Mouse (Mus musculus) forebrain, embryonic 15.5 days (tissue): ENCODE data around the gene Rrp15. TPM values are rescaled to one million over a fixed set of nuclear protein-coding genes. Genes with fewer than 3 reads are reported as not detected.

ENCODE experiments used
- ATAC-seq: fragments of 200-750 bp; cut with Nextera tagmentation; replicated peaks from 2 replicates; pipeline ENCODE4 v1.8.0; 2017; ENCODE audit warnings: mild to moderate bottlenecking, moderate TSS enrichment, moderate library complexity
- H3K27ac ChIP-seq: fragments of 300-500 bp; sonication (generic); replicated peaks from 2 replicates; pipeline ENCODE4 v1.5.1; 2015; ENCODE audit warnings: mild to moderate bottlenecking, inconsistent platforms
- H3K27me3 ChIP-seq: fragments of 300-500 bp; sonication (generic); 2 replicates; pipeline ENCODE4 v1.6.1; 2015; ENCODE audit warnings: inconsistent platforms
- H3K36me3 ChIP-seq: fragments of 300-500 bp; sonication (generic); 2 replicates; pipeline ENCODE4 v1.6.1; 2015; ENCODE audit warnings: mild to moderate bottlenecking, inconsistent platforms
- H3K4me1 ChIP-seq: fragments of 300-500 bp; sonication (generic); 2 replicates; pipeline ENCODE4 v1.6.1; 2015; ENCODE audit warnings: inconsistent platforms
- H3K4me2 ChIP-seq: fragments of 300-500 bp; sonication (generic); replicated peaks from 2 replicates; pipeline ENCODE4 v1.6.1; 2015; ENCODE audit warnings: mild to moderate bottlenecking, inconsistent platforms
- H3K4me3 ChIP-seq: fragments of 300-500 bp; sonication (generic); 2 replicates; pipeline ENCODE4 v1.5.1; 2015; ENCODE audit warnings: mild to moderate bottlenecking, inconsistent platforms
- H3K9ac ChIP-seq: fragments of 300-500 bp; sonication (generic); replicated peaks from 2 replicates; pipeline ENCODE4 v1.6.1; 2015; ENCODE audit warnings: mild to moderate bottlenecking, inconsistent platforms
- H3K9me3 ChIP-seq: fragments of 300-500 bp; sonication (generic); 2 replicates; pipeline ENCODE4 v1.6.1; 2016; ENCODE audit warnings: inconsistent platforms
- whole genome bisulfite sequencing: fragments of 180-500 bp; shearing (Covaris S2); methylation state at CpG from one replicate; pipeline ENCODE4 v1.1.7; 2015; ENCODE audit warnings: mixed read lengths; 5-methylcytosine and 5-hydroxymethylcytosine counted together
- polyA plus RNA-seq: library from polyadenylated mRNA; unstranded; fragments of >200 nt; fragmentation: Nextera tagmentation; extraction: Ambion mirVana; gene quantifications from 2 replicates; pipeline ENCODE4 v1.2.1, GENCODE M21; 2015

Gene Rrp15
- polyA plus RNA-seq, 1 experiment from 2014 or later = 36.1 TPM

GRCm38 (mm10) chr1:186735537-186735936 is 13.6 kb downstream of the Rrp15 start:
- ATAC-seq = no peak
- Histone ChIP-seq H3K4me3 (no peak overlapping the region), H3K9ac (no peak overlapping the region), H3K4me1 (no peaks in the 10 kb centered on the region), H3K36me3 (peaks cover 23% of the 10 kb centered on the region), H3K4me2 (no peak overlapping the region), H3K27ac (no peak overlapping the region), H3K27me3 (no peaks in the 10 kb centered on the region), H3K9me3 (no peaks in the 10 kb centered on the region)
- whole genome bisulfite sequencing = 96% methylated on average over 5 of the region's 5 CpGs

- Histone ChIP-seq H3K27ac (no peak overlapping the region), H3K9me3 (no peaks in the 10 kb centered on the region), H3K36me3 (peaks cover 16% of the 10 kb centered on the region), H3K4me1 (no peaks in the 10 kb centered on the region), H3K27me3 (no peaks in the 10 kb centered on the region), H3K4me2 (no peak overlapping the region), H3K9ac (no peak overlapping the region), H3K4me3 (no peak overlapping the region)
- WGBS = 96% methylated on average over 8 of the region's 8 CpGs
- ATAC-seq = no peak
Observed at GRCm38 (mm10) chr1:186733052-186733451, 16.1 kb downstream of the Rrp15 start.

- Histone ChIP-seq H3K4me3 (no peak overlapping the region), H3K9me3 (no peaks in the 10 kb centered on the region), H3K4me2 (no peak overlapping the region), H3K9ac (no peak overlapping the region), H3K27me3 (no peaks in the 10 kb centered on the region), H3K36me3 (no peaks in the 10 kb centered on the region), H3K4me1 (no peaks in the 10 kb centered on the region), H3K27ac (no peak overlapping the region)
- WGBS = 72% methylated on average over 4 of the region's 4 CpGs
- no peak for ATAC-seq
Observed at GRCm38 (mm10) chr1:186728778-186729177, 20.4 kb downstream of the Rrp15 start.

GRCm38 (mm10) chr1:186726117-186726516 is 23.0 kb downstream of the Rrp15 start:
- Histone ChIP-seq H3K4me1 (0 out of 2 replicates have a peak, but pooled peaks cover 2% of the 10 kb centered on the region), H3K9me3 (no peaks in the 10 kb centered on the region), H3K9ac (no peak overlapping the region), H3K4me3 (no peak overlapping the region), H3K27ac (no peak overlapping the region), H3K36me3 (0 out of 2 replicates have a peak, but pooled peaks cover 2% of the 10 kb centered on the region), H3K4me2 (no peak overlapping the region), H3K27me3 (no peaks in the 10 kb centered on the region)
- 74% methylated on average over 7 of the region's 7 CpGs for WGBS
- ATAC-seq = no peak

- ATAC-seq = 0 out of 2 replicates have a peak, but pooled peaks have one; percentile 26
- 84% methylated on average over 9 of the region's 9 CpGs for WGBS
Observed at GRCm38 (mm10) chr1:186722299-186722698, 26.9 kb downstream of the Rrp15 start.

GRCm38 (mm10) chr1:186721846-186722245 is 27.3 kb downstream of the Rrp15 start:
- no peaks in the 10 kb centered on the region for H3K27me3 ChIP-seq
- H3K4me2 ChIP-seq = no peak overlapping the region
- H3K4me1 ChIP-seq = 0 out of 2 replicates have a peak, but pooled peaks cover 2% of the 10 kb centered on the region
- H3K36me3 ChIP-seq = peaks cover 14% of the 10 kb centered on the region; the same call in 1 of the 2 replicates
- H3K4me3 ChIP-seq = no peak overlapping the region
- H3K9me3 ChIP-seq = no peaks in the 10 kb centered on the region
- no peak overlapping the region for H3K9ac ChIP-seq
- 37% methylated on average over 12 of the region's 12 CpGs for WGBS
- ATAC-seq = peak; percentile 81
- H3K27ac ChIP-seq = no peak overlapping the region

More at GRCm38 (mm10) chr1:186722299-186722698, 26.9 kb downstream of the Rrp15 start:
- Histone ChIP-seq H3K4me2 (no peak overlapping the region), H3K9me3 (no peaks in the 10 kb centered on the region), H3K4me1 (0 out of 2 replicates have a peak, but pooled peaks cover 2% of the 10 kb centered on the region), H3K27me3 (no peaks in the 10 kb centered on the region), H3K27ac (no peak overlapping the region), H3K36me3 (peaks cover 14% of the 10 kb centered on the region; the same call in 1 of the 2 replicates), H3K9ac (no peak overlapping the region), H3K4me3 (no peak overlapping the region)

GRCm38 (mm10) chr1:186721166-186721565 is 28.0 kb downstream of the Rrp15 start:
- no peak for ATAC-seq
- Histone ChIP-seq H3K36me3 (peaks cover 14% of the 10 kb centered on the region; the same call in 1 of the 2 replicates), H3K4me2 (no peak overlapping the region), H3K4me1 (0 out of 2 replicates have a peak, but pooled peaks cover 2% of the 10 kb centered on the region), H3K27ac (no peak overlapping the region), H3K4me3 (no peak overlapping the region), H3K9me3 (no peaks in the 10 kb centered on the region), H3K9ac (no peak overlapping the region), H3K27me3 (no peaks in the 10 kb centered on the region)
- WGBS = 90% methylated on average over 11 of the region's 11 CpGs

- H3K4me1 ChIP-seq = 0 out of 2 replicates have a peak, but pooled peaks cover 2% of the 10 kb centered on the region
- no peak overlapping the region for H3K4me3 ChIP-seq
- H3K36me3 ChIP-seq = peaks cover 14% of the 10 kb centered on the region; the same call in 1 of the 2 replicates
- ATAC-seq = no peak
- no peaks in the 10 kb centered on the region for H3K27me3 ChIP-seq
- no peaks in the 10 kb centered on the region for H3K9me3 ChIP-seq
- no peak overlapping the region for H3K27ac ChIP-seq
- no peak overlapping the region for H3K4me2 ChIP-seq
- H3K9ac ChIP-seq = no peak overlapping the region
- 94% methylated on average over 9 of the region's 9 CpGs for WGBS
Observed at GRCm38 (mm10) chr1:186719708-186720107, 29.4 kb downstream of the Rrp15 start.

GRCm38 (mm10) chr1:186718881-186719280 is 30.3 kb downstream of the Rrp15 start:
- 0 out of 2 replicates have a peak, but pooled peaks cover 2% of the 10 kb centered on the region for H3K4me1 ChIP-seq
- H3K27ac ChIP-seq = no peak overlapping the region
- peaks cover 14% of the 10 kb centered on the region; the same call in 1 of the 2 replicates for H3K36me3 ChIP-seq
- H3K4me3 ChIP-seq = no peak overlapping the region
- no peaks in the 10 kb centered on the region for H3K27me3 ChIP-seq
- WGBS = 78% methylated on average over 5 of the region's 5 CpGs
- no peaks in the 10 kb centered on the region for H3K9me3 ChIP-seq
- no peak overlapping the region for H3K9ac ChIP-seq
- no peak for ATAC-seq
- H3K4me2 ChIP-seq = no peak overlapping the region

- no peaks in the 10 kb centered on the region for H3K9me3 ChIP-seq
- H3K36me3 ChIP-seq = peaks cover 3% of the 10 kb centered on the region; the same call in 1 of the 2 replicates
- no peaks in the 10 kb centered on the region for H3K27me3 ChIP-seq
- H3K9ac ChIP-seq = no peak overlapping the region
- H3K4me2 ChIP-seq = no peak overlapping the region
- ATAC-seq = no peak
- no peak overlapping the region for H3K27ac ChIP-seq
- no peaks in the 10 kb centered on the region for H3K4me1 ChIP-seq
- 88% methylated on average over 17 of the region's 17 CpGs for WGBS
- no peak overlapping the region for H3K4me3 ChIP-seq
Observed at GRCm38 (mm10) chr1:186714980-186715896, 33.9 kb downstream of the Rrp15 start.

- Histone ChIP-seq H3K27ac (no peak overlapping the region), H3K4me2 (no peak overlapping the region), H3K9ac (no peak overlapping the region), H3K9me3 (no peaks in the 10 kb centered on the region), H3K27me3 (no peaks in the 10 kb centered on the region), H3K4me1 (no peaks in the 10 kb centered on the region), H3K36me3 (no peaks in the 10 kb centered on the region), H3K4me3 (no peak overlapping the region)
- no peak for ATAC-seq
- WGBS = 82% methylated on average over 4 of the region's 4 CpGs
Observed at GRCm38 (mm10) chr1:186714215-186714614, 34.9 kb downstream of the Rrp15 start.

GRCm38 (mm10) chr1:186712802-186713471 is 36.2 kb downstream of the Rrp15 start:
- Histone ChIP-seq H3K4me3 (no peak overlapping the region), H3K4me1 (no peaks in the 10 kb centered on the region), H3K36me3 (no peaks in the 10 kb centered on the region), H3K27me3 (no peaks in the 10 kb centered on the region), H3K9ac (no peak overlapping the region), H3K4me2 (no peak overlapping the region), H3K27ac (no peak overlapping the region), H3K9me3 (no peaks in the 10 kb centered on the region)
- WGBS = 0% methylated on average over 3 of the region's 3 CpGs
- ATAC-seq = peak; percentile 51; the same call in 1 of the 2 replicates
